In genomic region chr15:93513939-93514341, GRCm38 (mm10) we compare ENCODE assay signal across 10 mouse cellular contexts.
DNase-seq lines count a peak whose midpoint lies in the region; ATAC-seq and TF ChIP-seq lines count a peak whose summit lies in the region.
"Had no signal": no experiment of that assay in that cellular context is flagged by ENCODE, and none has a peak within 500 bp of the region (broad histone marks: within the 10 kb centered on the region; RNA-seq: fewer than 3 reads in every experiment).

No protein-coding gene starts in this region.

- H3K79me2 ChIP-seq in heart, adult 2 months (replicated peaks; ENCODE audit: control insufficient read depth, insufficient read depth, low read length), result peaks cover 7% of the 10 kb centered on the region

- intact Hi-C loops in heart, adult 2 months (cut with DNase I), result no loop called here

- peak overlapping the region; percentile 31 for H3K4me2 ChIP-seq in hindbrain, postnatal 0 days (ENCODE audit: low read depth, low read length)
- H3K4me2 ChIP-seq in liver, embryonic 11.5 days, result peak overlapping the region; percentile 59
- no peak overlapping the region for H3K4me2 ChIP-seq in midbrain, embryonic 13.5 days (replicated peaks)

- WGBS in heart, adult 2 months, result 19% methylated on average over 10 of the region's 10 CpGs
- 12% methylated on average over 10 of the region's 10 CpGs for WGBS in hindbrain, postnatal 0 days
- WGBS in liver, embryonic 11.5 days, result 4% methylated on average over 10 of the region's 10 CpGs
- 4% methylated on average over 10 of the region's 10 CpGs for WGBS in midbrain, embryonic 13.5 days

- H3K9me3 ChIP-seq in hindbrain, postnatal 0 days (ENCODE audit: low read length), result no peaks in the 10 kb centered on the region
- no peaks in the 10 kb centered on the region for H3K9me3 ChIP-seq in liver, embryonic 11.5 days (ENCODE audit: control insufficient read depth, low read length)
- H3K9me3 ChIP-seq in midbrain, embryonic 13.5 days, result no peaks in the 10 kb centered on the region

- H3K27ac ChIP-seq in heart, adult 2 months, result no peak overlapping the region
- H3K27ac ChIP-seq in hindbrain, postnatal 0 days, result no peak overlapping the region
- H3K27ac ChIP-seq in liver, embryonic 11.5 days (ENCODE audit: low read depth, low read length), result no peak overlapping the region
- H3K27ac ChIP-seq in midbrain, embryonic 13.5 days, result no peak overlapping the region
- H3K27ac ChIP-seq: macrophage had no signal

- ATAC-seq in hindbrain, postnatal 0 days, result no peak
- ATAC-seq in liver, embryonic 11.5 days (replicated peaks; ENCODE audit: low FRiP score), result no peak
- ATAC-seq in midbrain, embryonic 13.5 days, result no peak

- no peak for TF ChIP-seq CTCF in heart, adult 2 months (IDR thresholded peaks at IDR 0.05)
- no peak for TF ChIP-seq CTCF in hindbrain, postnatal 0 days (IDR thresholded peaks at IDR 0.05; ENCODE audit: low read depth)

- H3K4me3 ChIP-seq in heart, adult 2 months, result no peak overlapping the region
- H3K4me3 ChIP-seq in hindbrain, postnatal 0 days (ENCODE audit: low read length), result no peak overlapping the region
- H3K4me3 ChIP-seq in liver, embryonic 11.5 days (ENCODE audit: low read depth, low read length), result peak overlapping the region; percentile 39
- no peak overlapping the region for H3K4me3 ChIP-seq in midbrain, embryonic 13.5 days (replicated peaks)

- no peaks in the 10 kb centered on the region for H3K27me3 ChIP-seq in heart, adult 2 months (ENCODE audit: control insufficient read depth, insufficient read depth, low read length)
- no peaks in the 10 kb centered on the region for H3K27me3 ChIP-seq in hindbrain, postnatal 0 days (ENCODE audit: insufficient read depth, low read length)
- H3K27me3 ChIP-seq in liver, embryonic 11.5 days (replicated peaks; ENCODE audit: control insufficient read depth, insufficient read depth, low read length), result no peaks in the 10 kb centered on the region
- peaks cover 34% of the 10 kb centered on the region for H3K27me3 ChIP-seq in midbrain, embryonic 13.5 days

- H3K4me1 ChIP-seq in heart, adult 2 months (ENCODE audit: control insufficient read depth, insufficient read depth, low read length), result peaks cover 8% of the 10 kb centered on the region
- peaks cover 6% of the 10 kb centered on the region; the same call in 1 of the 2 replicates for H3K4me1 ChIP-seq in hindbrain, postnatal 0 days (ENCODE audit: insufficient read depth, low read length)
- peaks cover 21% of the 10 kb centered on the region for H3K4me1 ChIP-seq in liver, embryonic 11.5 days (replicated peaks; ENCODE audit: control insufficient read depth, insufficient read depth, low read length)
- peaks cover 30% of the 10 kb centered on the region for H3K4me1 ChIP-seq in midbrain, embryonic 13.5 days (replicated peaks)

- no peak for DNase-seq in heart, adult 2 months
- DNase-seq in heart, adult 8-10 months (ENCODE audit: low spot score), result no peak
- peak; percentile 49 for DNase-seq in brain, adult 2 months (ENCODE audit: low read depth, low spot score)
- DNase-seq in hindbrain, postnatal 0 days (ENCODE audit: low spot score), result peak; percentile 30
- no peak for DNase-seq in liver, embryonic 11.5 days (ENCODE audit: low spot score)
- DNase-seq in yolk sac, embryonic 10.5 days (ENCODE audit: low spot score), result peak; percentile 70
- no peak for DNase-seq in gastrocnemius, postnatal 4 days (ENCODE audit: low spot score in 2 of 2)

- TF ChIP-seq EP300 in heart, adult 2 months (IDR thresholded peaks at IDR 0.05; ENCODE audit: insufficient read depth, low read depth, low read length), result no peak

- TF ChIP-seq POLR2A in heart, adult 2 months (IDR thresholded peaks at IDR 0.05; ENCODE audit: insufficient read depth, low read depth, low read length), result no peak

- peak overlapping the region; percentile 40; the same call in 1 of the 2 replicates for H3K9ac ChIP-seq in heart, adult 2 months (ENCODE audit: low read depth, low read length)
- no peak overlapping the region for H3K9ac ChIP-seq in hindbrain, postnatal 0 days (replicated peaks; ENCODE audit: low read length)
- H3K9ac ChIP-seq in liver, embryonic 11.5 days (ENCODE audit: low read depth, low read length), result peak overlapping the region; percentile 31; the same call in 1 of the 2 replicates
- no peak overlapping the region for H3K9ac ChIP-seq in midbrain, embryonic 13.5 days (replicated peaks)

- peaks cover 18% of the 10 kb centered on the region for H3K36me3 ChIP-seq in heart, adult 2 months (ENCODE audit: control insufficient read depth, insufficient read depth, low read length)
- peaks cover 4% of the 10 kb centered on the region for H3K36me3 ChIP-seq in hindbrain, postnatal 0 days (ENCODE audit: insufficient read depth, low read length)
- peaks cover 4% of the 10 kb centered on the region; the same call in 1 of the 2 replicates for H3K36me3 ChIP-seq in liver, embryonic 11.5 days (ENCODE audit: control insufficient read depth, insufficient read depth, low read length)
- H3K36me3 ChIP-seq in midbrain, embryonic 13.5 days, result no peaks in the 10 kb centered on the region
- H3K36me3 ChIP-seq: G1E had no signal

Comparison
In these comparisons a context has a peak if more than half of its experiments do, and no peak if none do; other contexts are left out.
1. DNase-seq: peak in brain, adult 2 months (single experiment), hindbrain, postnatal 0 days (single experiment) and yolk sac, embryonic 10.5 days (single experiment); none in heart, adult 2 months (0 of 2), heart, adult 8-10 months (single experiment), liver, embryonic 11.5 days (single experiment) and gastrocnemius, postnatal 4 days (0 of 2).
2. H3K9ac ChIP-seq: peak in heart, adult 2 months (single experiment) and liver, embryonic 11.5 days (single experiment); none in hindbrain, postnatal 0 days (single experiment) and midbrain, embryonic 13.5 days (single experiment).